Mouse (Mus musculus) common myeloid progenitor, adult 5-6 weeks (primary cell): ENCODE results near the gene Tnfrsf1a. TPM values are rescaled to one million over a fixed set of nuclear protein-coding genes. Genes with fewer than 3 reads are reported as not detected.

Experiments used
- ATAC-seq: replicated peaks from 2 replicates; pipeline ENCODE4 v1.8.0; 2016; ENCODE audit warnings: low read depth, mild to moderate bottlenecking, moderate TSS enrichment, inconsistent platforms; ENCODE audit not compliant: poor library complexity, severe bottlenecking
- total RNA-seq: library from RNA; stranded (forward); fragments of 200-1000, 187-1606 nt; gene quantifications from 2 replicates; pipeline ENCODE4 v1.2.3, GENCODE M21; 2017

Tnfrsf1a gene
- total RNA-seq, 1 experiment from 2014 or later: 28.3 TPM

DNA sequence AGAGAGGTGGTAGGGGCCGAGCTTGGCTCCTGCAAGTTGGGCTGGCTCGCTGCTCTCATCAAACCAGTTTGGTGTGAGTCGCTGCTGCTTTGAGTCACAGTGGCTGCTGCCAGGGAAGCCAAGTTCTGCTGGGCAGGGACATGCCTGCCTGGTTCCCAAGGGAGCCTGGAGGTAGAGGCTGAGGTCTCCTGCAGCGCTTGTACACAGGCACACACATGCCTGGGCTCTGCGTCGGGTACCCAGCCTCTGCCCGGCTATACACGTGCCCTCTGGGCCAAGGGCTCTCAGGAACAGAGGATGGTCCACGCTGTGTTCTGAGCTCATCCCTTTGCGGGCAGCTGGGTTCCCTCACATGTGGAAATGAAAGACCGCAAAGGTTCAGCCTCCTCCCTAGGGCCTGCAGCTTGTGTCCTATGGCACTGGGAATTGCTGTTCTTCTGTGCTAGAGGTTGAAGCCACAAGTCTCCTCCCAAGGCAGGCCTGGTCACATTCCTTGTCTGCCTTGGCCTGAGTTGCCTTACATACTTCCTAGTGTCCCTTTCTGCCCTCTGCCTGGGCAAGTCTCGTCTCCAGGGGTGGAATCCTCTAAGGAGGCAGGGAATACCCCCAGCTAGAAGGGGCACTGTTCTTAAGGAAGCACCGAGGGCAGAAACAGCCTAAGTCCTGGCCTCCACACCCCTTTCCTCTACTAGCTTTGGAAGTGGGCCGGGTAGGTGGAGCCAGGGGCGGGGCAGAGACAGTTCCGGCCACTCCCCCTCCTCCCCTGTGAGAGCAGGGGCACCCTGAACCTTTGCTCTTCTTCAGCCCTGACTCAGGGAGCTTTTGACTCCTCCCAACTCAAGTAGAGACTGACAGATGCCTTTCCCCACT lies 28.7 kb downstream of the Tnfrsf1a start:
- peak; percentile 93 for ATAC-seq

DNA sequence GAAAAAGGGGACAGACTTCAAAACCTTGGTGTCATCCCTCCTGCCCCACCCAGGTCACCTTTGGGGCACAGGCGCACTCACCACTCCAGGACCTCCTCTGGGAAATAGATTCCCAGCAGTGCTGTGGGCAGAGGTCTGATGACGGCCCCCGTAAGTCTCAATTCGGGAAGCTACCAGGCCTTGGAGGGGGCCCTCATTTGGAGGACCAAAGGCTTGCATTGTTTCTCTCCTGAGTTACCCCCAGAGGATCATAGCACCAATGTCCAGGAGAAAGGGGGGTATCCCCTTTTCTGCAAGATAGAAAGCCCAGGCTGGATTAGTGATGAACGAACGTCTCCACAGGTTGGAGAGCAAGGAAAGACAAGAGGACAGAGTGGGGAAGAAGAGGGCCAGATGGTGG lies 29.5 kb downstream of the Tnfrsf1a start:
- ATAC-seq: no peak

DNA sequence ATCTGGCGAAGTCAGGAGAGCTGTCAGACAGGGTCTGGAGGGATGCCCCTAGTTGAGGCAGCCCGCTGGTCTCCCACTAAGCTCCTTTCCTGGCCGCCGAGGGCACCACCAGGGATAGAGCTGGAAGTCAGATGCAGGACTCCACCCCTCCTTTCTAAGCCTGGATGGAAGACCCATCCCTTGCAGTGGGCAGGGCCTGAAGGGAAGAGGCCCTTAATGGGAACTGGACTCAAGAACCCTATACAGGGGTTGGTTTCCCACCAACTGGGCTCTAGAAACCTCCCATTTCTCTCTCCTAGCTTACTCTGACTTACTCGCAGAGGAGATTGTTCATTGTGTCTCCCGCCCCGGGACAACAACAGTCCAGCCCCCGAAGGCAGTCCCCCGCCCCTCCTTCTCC lies 30.6 kb downstream of the Tnfrsf1a start:
- ATAC-seq: no peak

DNA sequence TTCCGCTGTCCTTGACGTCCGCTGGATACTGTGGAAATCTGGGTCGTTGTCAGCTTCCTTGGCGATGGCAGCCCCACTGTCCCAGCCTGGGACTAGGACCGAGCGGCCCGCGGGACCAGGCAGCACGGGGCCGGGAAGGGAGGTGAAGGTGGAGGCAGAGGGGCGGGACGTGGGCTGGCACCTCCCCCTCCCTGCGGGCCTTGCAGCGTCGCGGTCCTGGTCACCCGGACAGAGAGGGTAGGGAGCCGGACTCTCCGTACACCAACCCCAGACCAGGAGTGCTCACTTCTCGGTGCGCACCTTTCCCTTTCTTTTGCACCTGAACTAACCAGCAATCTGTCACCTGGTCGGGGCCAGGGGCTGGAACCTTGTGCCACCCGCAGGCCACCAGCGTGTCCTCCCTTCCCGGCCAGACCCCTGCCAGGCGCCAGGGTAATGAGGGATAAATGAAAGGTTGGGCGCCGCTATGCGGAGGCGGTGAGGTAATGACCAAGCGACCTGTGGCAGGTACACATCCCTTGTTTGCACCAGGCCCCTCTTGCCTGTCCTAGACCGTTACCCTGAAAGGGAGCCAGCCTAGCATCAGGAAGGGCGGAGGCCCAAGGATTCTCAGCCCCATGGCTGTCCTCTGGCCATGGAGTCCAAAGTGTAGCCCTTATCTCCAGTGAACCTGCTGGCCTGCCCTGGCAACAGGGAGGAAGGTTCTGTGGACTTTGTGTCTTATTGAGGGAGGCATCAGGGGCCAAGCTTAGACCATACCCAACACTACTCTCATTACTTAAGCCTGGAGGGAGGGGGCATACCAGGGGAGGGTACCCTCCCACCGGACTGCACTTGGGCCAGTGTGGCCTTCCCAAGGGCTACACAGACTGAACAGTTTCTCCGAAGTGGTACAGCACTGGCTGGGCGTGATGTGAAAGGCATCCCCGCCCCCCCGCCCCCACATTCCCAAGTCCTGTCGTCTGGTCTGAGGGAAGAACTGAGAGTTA lies 31.5 kb downstream of the Tnfrsf1a start, which contains the start of gene Plekhg6:
Gene Plekhg6 (minus strand): TSS at position 422 of the 989 bp plus-strand sequence.
- peak; percentile 28; the same call in 1 of the 2 replicates for ATAC-seq

DNA sequence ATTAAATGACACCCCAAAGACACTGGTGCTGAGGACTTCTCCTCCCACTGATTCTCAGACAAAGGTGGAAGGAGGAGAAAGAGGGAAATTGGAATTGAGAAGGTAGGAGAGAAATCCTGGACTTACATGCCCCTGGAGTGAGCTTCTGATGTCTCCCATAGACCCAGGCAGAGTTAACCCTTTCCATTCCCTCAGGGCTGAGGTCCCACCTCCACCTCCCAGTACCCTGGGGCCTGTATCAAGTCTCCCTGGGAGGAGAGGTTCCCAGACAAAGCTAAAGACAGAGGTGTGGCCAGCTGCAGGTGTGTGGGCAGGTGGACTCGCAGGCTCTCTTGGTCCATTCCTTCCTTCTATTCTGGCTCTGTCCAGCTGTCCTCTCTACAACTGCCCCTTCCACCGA lies 32.9 kb downstream of the Tnfrsf1a start:
- no peak for ATAC-seq

DNA sequence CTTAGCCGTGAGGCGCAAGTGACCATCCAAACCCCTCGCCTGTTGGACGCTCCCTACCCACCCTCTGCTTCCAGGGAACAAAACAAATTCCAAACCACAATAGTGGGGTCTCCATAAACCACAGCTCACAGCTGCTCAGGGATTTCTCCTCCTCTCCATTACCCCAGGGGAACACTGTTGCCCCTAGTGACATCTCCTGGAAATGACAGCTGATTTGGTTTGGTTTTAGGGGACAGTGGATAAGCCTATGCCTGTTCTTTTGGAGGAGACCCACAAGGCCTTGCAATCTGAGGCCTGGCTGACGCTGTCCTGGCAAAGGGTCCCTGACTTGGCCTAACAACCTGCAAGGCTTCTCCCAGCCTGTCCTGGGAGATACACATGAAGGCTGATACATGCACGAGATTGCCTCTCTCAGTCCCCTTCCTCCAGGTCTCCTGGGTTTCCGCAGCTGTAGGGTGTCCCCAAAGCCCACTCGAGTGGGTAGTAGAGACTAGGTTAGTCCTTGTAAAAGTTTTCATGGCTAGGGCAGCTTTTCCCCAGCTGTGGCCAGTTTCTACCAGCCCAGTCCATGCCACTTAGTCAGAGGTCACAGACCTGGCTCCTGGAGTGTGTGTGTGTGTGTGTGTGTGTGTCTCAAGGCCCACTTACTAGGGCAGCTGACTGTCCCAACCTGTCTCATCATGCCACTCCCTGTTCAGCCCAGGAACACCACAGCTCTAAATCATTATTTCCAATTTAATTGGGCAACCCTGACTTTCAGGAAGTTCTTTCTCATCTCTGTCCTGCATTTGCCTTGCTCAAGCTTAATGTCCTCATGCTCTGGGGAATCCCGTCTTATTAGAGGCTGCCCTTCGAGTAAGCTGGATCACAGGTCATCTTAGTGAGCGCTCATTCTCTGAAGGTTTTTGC lies 36.2 kb downstream of the Tnfrsf1a start:
- ATAC-seq: peak; percentile 63

DNA sequence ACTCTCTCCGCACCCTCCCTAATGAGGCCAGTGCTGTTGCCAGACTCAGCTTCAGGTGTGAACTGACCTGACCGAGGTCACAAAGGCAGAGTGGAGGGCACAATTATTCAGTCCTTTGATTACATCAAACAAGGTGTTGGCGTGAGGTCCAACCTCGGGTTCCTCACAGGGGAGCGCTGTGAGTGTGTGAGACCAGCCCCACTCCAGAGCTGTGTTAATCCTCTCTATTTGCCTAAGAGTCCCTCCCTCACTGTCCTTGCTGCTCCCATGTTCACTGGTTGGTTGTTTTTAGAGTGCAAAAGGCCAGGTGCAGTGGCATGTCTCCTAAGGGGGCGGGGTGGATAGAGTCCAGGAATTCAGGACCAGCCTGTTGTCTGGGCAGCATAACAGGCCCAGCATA lies 36.9 kb downstream of the Tnfrsf1a start:
- no peak for ATAC-seq

DNA sequence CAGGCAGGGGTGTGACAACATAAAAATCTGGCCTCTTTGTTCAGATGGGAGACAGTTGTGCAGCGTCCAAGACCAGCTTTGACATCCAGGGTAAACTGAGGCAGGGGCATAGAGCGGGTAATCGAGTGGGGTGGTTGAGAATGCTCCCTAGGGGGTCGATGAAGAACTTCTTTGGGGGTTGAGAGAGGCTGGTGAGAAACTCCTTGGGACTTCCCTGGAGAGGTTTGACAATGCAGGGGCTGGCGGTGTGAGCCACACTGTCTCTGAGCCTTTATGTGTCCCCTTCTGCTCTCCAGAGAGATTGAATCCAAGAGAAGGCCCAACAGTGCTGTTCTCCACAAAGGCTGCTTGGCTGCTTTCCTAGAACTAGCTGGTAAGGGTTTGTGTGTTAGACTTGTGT lies 40.7 kb downstream of the Tnfrsf1a start:
- ATAC-seq: no peak

DNA sequence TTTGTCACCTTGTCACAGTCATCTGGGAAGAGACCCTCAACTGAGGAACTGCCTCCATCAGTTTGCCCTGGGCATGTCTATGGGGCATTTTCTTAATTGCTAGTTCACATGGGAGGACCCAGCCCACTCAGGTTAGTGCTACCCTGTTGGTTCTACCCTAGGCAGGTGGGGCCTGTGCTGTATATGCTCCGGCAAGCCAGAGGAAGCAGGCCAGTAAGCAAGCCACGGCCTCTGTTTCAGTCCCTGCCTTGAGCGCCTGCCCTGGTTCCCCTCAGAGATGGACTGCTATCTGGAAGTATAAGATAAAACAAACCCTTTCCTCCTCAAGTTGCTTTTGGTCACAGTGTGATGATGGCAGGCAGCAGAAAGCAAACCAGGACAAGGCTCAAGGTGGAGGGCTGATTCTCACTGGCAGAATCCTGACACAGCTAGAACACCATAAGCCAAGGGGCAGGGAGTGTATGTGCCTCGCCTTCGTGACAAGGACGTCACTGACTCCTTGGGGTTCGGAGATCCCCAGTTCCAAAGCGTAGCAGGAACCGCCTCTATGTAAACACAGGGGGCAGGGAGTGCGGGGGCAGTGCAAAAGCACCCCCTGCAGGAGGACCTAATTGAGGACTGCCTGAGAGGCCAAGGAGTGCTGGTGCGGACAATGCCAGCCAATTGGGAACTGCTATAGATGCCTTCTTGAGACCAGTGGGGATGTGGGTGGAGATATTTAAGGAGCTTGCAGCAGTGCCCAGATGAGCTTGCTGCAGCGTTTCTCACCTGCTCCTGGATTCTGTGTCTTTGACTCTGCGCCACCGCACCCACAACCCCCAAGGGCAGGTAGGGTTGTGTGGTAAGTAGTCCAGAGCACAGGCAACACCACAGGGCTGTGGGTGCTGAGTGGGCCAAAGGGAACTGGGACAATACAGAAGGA lies 56.6 kb downstream of the Tnfrsf1a start:
- ATAC-seq: no peak

DNA sequence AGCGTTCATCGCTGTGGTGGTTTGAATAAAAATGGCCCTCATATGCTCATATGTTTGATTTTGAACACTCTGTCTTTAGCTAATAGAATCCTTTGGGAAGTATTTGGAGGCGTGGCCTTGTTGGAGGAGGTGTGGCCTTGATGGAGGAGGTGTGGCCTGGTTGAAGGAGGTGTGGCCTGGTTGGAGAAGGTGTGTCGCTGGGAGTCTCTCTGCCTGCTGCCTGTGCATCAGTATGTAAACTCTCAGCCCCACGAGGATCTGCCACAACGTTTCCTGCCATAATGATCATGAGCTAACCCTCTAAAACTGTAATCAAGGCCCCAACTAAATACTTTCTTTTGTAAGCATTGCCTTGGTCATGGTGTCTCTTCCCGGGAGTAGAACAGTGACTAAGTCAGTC lies 58.1 kb downstream of the Tnfrsf1a start:
- ATAC-seq: no peak

DNA sequence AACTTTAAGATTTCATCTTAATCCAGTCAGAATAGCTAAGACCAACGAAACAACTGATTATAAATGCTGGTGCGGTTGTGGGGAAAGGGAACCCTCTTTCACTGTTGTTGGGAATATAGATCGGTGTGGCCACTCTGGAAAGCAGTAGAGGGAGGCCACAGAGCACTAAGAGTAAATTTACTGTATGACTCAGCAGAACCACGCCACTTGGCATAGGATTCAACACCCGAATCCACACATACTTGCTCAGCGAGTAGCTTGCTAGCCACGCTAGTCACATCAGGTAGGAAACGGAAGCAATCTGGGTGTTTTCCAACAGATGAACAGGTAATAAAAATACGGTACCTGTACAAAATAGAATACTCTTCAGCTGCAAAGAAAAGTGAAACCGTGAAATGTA lies 58.5 kb downstream of the Tnfrsf1a start:
- ATAC-seq: no peak

DNA sequence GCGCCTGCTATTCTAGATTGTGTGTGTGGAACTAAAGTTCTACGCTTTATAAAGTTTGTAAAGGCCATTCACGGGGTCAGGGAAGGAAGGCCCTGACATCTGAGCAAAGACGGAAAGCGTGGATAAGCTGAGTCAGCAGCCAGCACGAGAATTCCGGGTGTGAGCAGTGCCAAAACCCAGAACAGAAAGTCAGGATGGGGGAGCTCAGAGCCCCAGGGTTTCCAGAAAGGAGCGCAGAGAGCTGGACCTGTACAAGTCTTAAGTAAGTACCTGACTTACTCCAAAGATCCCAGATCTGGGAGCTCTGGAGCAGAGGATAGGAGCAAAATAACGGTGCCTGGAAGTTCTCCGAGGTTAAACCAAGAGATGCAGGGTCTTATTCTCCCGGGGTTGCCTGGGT lies 61.4 kb downstream of the Tnfrsf1a start:
- no peak for ATAC-seq

DNA sequence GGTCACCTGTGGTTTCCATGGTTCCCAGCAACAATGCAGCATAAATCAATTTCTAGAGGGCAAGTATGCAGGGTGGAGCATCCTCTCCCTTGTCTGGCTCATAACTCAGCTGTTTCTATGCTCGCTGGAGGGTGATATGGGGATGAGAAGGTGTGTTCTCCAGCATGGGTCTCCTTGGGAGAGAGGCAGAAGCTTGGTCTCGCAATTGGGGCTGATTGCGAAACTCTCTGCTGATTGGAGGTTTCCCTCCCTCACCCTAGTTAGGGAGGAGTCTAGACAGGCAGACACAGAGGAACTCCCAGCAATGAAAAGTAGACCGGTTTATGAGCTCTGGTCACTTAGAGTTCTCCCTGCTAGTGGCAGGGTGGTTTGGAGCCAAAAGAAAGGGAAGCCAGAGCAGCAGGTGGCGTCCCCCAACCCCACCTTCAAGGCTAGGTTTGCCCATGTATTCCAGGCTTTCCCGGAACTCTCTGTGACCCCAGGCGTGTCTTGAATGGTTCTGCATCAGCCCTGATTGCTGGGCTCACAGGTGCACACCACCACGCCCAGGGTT lies 61.9 kb downstream of the Tnfrsf1a start:
- ATAC-seq: peak; percentile 96

DNA sequence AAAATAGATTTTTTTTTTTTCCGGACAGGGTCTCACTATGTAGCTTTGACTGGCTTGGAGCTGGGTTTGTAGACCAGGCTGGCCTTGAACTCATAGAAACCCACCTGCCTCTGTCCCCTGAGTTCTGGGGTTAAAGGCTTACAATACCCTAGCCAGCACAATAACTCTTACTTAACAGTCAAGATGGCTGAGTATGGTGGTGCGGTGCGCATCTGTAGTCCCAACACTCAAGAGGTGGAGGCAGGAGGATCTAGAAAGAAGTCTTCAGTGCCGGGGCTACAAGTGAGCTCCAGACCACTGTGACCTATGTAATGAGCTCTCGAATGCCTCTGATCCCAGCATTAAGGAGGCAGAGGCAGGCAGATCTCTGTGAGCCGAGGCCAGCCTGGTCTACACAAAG lies 62.5 kb downstream of the Tnfrsf1a start:
- ATAC-seq: no peak

Other genes starting within 250 kb of the Tnfrsf1a start
- gene Nop2, start 217.5 kb upstream of the Tnfrsf1a start, total RNA-seq: 85.9 and 92.8 TPM in 2 replicates
- gene Iffo1, start 204.1 kb upstream of the Tnfrsf1a start, total RNA-seq: 16.5 and 19.5 TPM in 2 replicates
- 769 and 809 TPM in 2 replicates for gene Gapdh, start 182.9 kb upstream of the Tnfrsf1a start, total RNA-seq
- gene Ncapd2, start 157.7 kb upstream of the Tnfrsf1a start, total RNA-seq: 272 and 344 TPM in 2 replicates
- 97.3 and 99.1 TPM in 2 replicates for gene Mrpl51, start 157.6 kb upstream of the Tnfrsf1a start, total RNA-seq
- 4.9 and 8.0 TPM in 2 replicates for gene Vamp1, start 133.8 kb upstream of the Tnfrsf1a start, total RNA-seq
- 18.8 and 20.2 TPM in 2 replicates for gene Tapbpl, start 117.5 kb upstream of the Tnfrsf1a start, total RNA-seq
- 66.4 and 98.2 TPM in 2 replicates for gene Cd27, start 112.4 kb upstream of the Tnfrsf1a start, total RNA-seq
- gene Tuba3a, start 63.3 kb upstream of the Tnfrsf1a start, total RNA-seq: not detected in 2 replicates
- gene Ltbr, start 35.5 kb upstream of the Tnfrsf1a start, total RNA-seq: 23.2 and 25.0 TPM in 2 replicates
- gene Scnn1a, start 28.7 kb upstream of the Tnfrsf1a start, total RNA-seq: 0.55 and 0.63 TPM in 2 replicates
- not detected in 2 replicates for gene Plekhg6, start 31.4 kb downstream of the Tnfrsf1a start, total RNA-seq
- 54.4 and 64.8 TPM in 2 replicates for gene Cd9, start 145.4 kb downstream of the Tnfrsf1a start, total RNA-seq
- 15.3 and 16.7 TPM in 2 replicates for gene Vwf, start 197.4 kb downstream of the Tnfrsf1a start, total RNA-seq